Mouse (Mus musculus) 3T3-L1 (cell line): ENCODE results near the gene Ptpn13.
A peak's percentile ranks its signal among the peaks of the same experiment; 100 is the strongest.

Experiments used
- DNase-seq: peaks from one replicate; pipeline ENCODE4 v3.0.0-alpha.2; 2015; ENCODE audit warnings: low read depth, low spot score

The Ptpn13 gene

GRCm38 (mm10) chr5:103595394-103596226 lies 170.6 kb downstream of the Ptpn13 start:
- DNase-seq = no peak

- DNase-seq = no peak
Measured at GRCm38 (mm10) chr5:103596467-103597146, 171.6 kb downstream of the Ptpn13 start.

- DNase-seq = no peak
Measured at GRCm38 (mm10) chr5:103597604-103598003, 172.6 kb downstream of the Ptpn13 start.

- DNase-seq = no peak
Measured at GRCm38 (mm10) chr5:103598264-103598663, 173.3 kb downstream of the Ptpn13 start.

- no peak for DNase-seq
Measured at GRCm38 (mm10) chr5:103598881-103599280, 173.9 kb downstream of the Ptpn13 start.

GRCm38 (mm10) chr5:103603115-103603893 lies 178.3 kb downstream of the Ptpn13 start:
- no peak for DNase-seq

GRCm38 (mm10) chr5:103605707-103606106 lies 180.7 kb downstream of the Ptpn13 start:
- no peak for DNase-seq

- DNase-seq = no peak
Measured at GRCm38 (mm10) chr5:103610148-103610547, 185.2 kb downstream of the Ptpn13 start.

- no peak for DNase-seq
Measured at GRCm38 (mm10) chr5:103610856-103611472, 186.0 kb downstream of the Ptpn13 start.

- no peak for DNase-seq
Measured at GRCm38 (mm10) chr5:103612316-103612715, 187.3 kb downstream of the Ptpn13 start.

GRCm38 (mm10) chr5:103614356-103614755 lies 189.4 kb downstream of the Ptpn13 start:
- DNase-seq = no peak

- no peak for DNase-seq
Measured at GRCm38 (mm10) chr5:103617191-103617590, 192.2 kb downstream of the Ptpn13 start.

GRCm38 (mm10) chr5:103620301-103620973 lies 195.4 kb downstream of the Ptpn13 start:
- peak; percentile 93 for DNase-seq

GRCm38 (mm10) chr5:103622321-103622720 lies 197.3 kb downstream of the Ptpn13 start:
- no peak for DNase-seq

GRCm38 (mm10) chr5:103624831-103625230 lies 199.8 kb downstream of the Ptpn13 start:
- DNase-seq = no peak

- DNase-seq = no peak
Measured at GRCm38 (mm10) chr5:103628499-103628898, 203.5 kb downstream of the Ptpn13 start.

- peak; percentile 71 for DNase-seq
Measured at GRCm38 (mm10) chr5:103629111-103629764, 204.2 kb downstream of the Ptpn13 start, which contains the start of gene Slc10a6. TSS of gene Slc10a6 (minus strand) at chr5:103629403.

GRCm38 (mm10) chr5:103629854-103630580 lies 205.0 kb downstream of the Ptpn13 start:
- no peak for DNase-seq

- DNase-seq = no peak
Measured at GRCm38 (mm10) chr5:103637162-103637561, 212.2 kb downstream of the Ptpn13 start.

- peak; percentile 87 for DNase-seq
Measured at GRCm38 (mm10) chr5:103644167-103644566, 219.2 kb downstream of the Ptpn13 start.
